Comparison of ENCODE assay signal across 10 mouse cellular contexts in genomic region chr2:27416425-27416824, GRCm38 (mm10). TPM values are rescaled to one million over a fixed set of nuclear protein-coding genes. Genes with fewer than 3 reads are reported as not detected.
A peak's percentile ranks its signal among the peaks of the same experiment; 100 is the strongest.
DNase-seq lines count a peak whose midpoint lies in the region; ATAC-seq and TF ChIP-seq lines count a peak whose summit lies in the region.
"Had no signal": no experiment of that assay in that cellular context is flagged by ENCODE, and none has a peak within 500 bp of the region (broad histone marks: within the 10 kb centered on the region; RNA-seq: fewer than 3 reads in every experiment).

No protein-coding gene starts in this region.

- no peak overlapping the region for H3K4me3 ChIP-seq in liver, embryonic 13.5 days (replicated peaks)
- H3K4me3 ChIP-seq in heart, adult 2 months: no peak overlapping the region
- H3K4me3 ChIP-seq in liver, postnatal 0 days (ENCODE audit: low read depth, low read length): no peak overlapping the region
- H3K4me3 ChIP-seq in cerebellum, adult 2 months (replicated peaks; ENCODE audit: insufficient read depth, low read depth, low read length): no peak overlapping the region
- H3K4me3 ChIP-seq: embryonic facial prominence, embryonic 15.5 days; heart, embryonic 15.5 days had no signal

- no peaks in the 10 kb centered on the region for H3K9me3 ChIP-seq in liver, embryonic 13.5 days (replicated peaks)
- H3K9me3 ChIP-seq in liver, postnatal 0 days (ENCODE audit: low read length): no peaks in the 10 kb centered on the region
- H3K9me3 ChIP-seq: embryonic facial prominence, embryonic 15.5 days; heart, embryonic 15.5 days had no signal

- H3K36me3 ChIP-seq in liver, embryonic 13.5 days: no peaks in the 10 kb centered on the region
- H3K36me3 ChIP-seq in heart, adult 2 months (ENCODE audit: control insufficient read depth, insufficient read depth, low read length): no peaks in the 10 kb centered on the region
- H3K36me3 ChIP-seq in liver, postnatal 0 days (replicated peaks; ENCODE audit: insufficient read depth, low read length): no peaks in the 10 kb centered on the region
- H3K36me3 ChIP-seq: embryonic facial prominence, embryonic 15.5 days; heart, embryonic 15.5 days had no signal

- TF ChIP-seq CTCF in heart, adult 2 months (IDR thresholded peaks at IDR 0.05): no peak
- no peak for TF ChIP-seq CTCF in liver, postnatal 0 days (IDR thresholded peaks at IDR 0.05; ENCODE audit: low read depth)
- TF ChIP-seq CTCF in cerebellum, adult 2 months (IDR thresholded peaks at IDR 0.05; ENCODE audit: borderline replicate concordance, insufficient read depth, low read depth, low read length): no peak

- 0 out of 2 replicates have a peak, but pooled peaks cover 2% of the 10 kb centered on the region for H3K79me2 ChIP-seq in heart, adult 2 months (replicated peaks; ENCODE audit: control insufficient read depth, insufficient read depth, low read length)

- 0 out of 2 replicates have a peak, but pooled peaks have one; percentile 31 for TF ChIP-seq EP300 in heart, adult 2 months (IDR thresholded peaks at IDR 0.05; ENCODE audit: insufficient read depth, low read depth, low read length)
- no peak for TF ChIP-seq EP300 in liver, postnatal 0 days (IDR thresholded peaks at IDR 0.05; ENCODE audit: low read depth)

- peak overlapping the region; percentile 53 for H3K27ac ChIP-seq in liver, embryonic 13.5 days
- peak overlapping the region; percentile 70 for H3K27ac ChIP-seq in heart, adult 2 months
- H3K27ac ChIP-seq in liver, postnatal 0 days (ENCODE audit: low read depth): peak overlapping the region; percentile 55
- no peak overlapping the region for H3K27ac ChIP-seq in cerebellum, adult 2 months (ENCODE audit: insufficient read depth, low read length)
- H3K27ac ChIP-seq: embryonic facial prominence, embryonic 15.5 days; heart, embryonic 15.5 days had no signal

- no peak for DNase-seq in liver, embryonic 13.5 days
- no peak for DNase-seq in liver
- peak in 1 of 2 experiments; percentile 69 for DNase-seq in heart, adult 2 months
- no peak for DNase-seq in liver, postnatal 0 days
- no peak for DNase-seq in cerebellum, adult 2 months
- no peak for DNase-seq in thymus, adult 18-20 months
- DNase-seq: thymus, postnatal 14 days had no signal

- H3K4me1 ChIP-seq in liver, embryonic 13.5 days (replicated peaks): peaks cover 94% of the 10 kb centered on the region
- peaks cover 33% of the 10 kb centered on the region for H3K4me1 ChIP-seq in heart, adult 2 months (ENCODE audit: control insufficient read depth, insufficient read depth, low read length)
- peaks cover 79% of the 10 kb centered on the region for H3K4me1 ChIP-seq in liver, postnatal 0 days (ENCODE audit: insufficient read depth)
- H3K4me1 ChIP-seq in cerebellum, adult 2 months (ENCODE audit: control insufficient read depth, insufficient read depth, low read length): peaks cover 14% of the 10 kb centered on the region

- H3K4me2 ChIP-seq in liver, embryonic 13.5 days: no peak overlapping the region
- no peak overlapping the region for H3K4me2 ChIP-seq in liver, postnatal 0 days (ENCODE audit: low read depth, low read length)
- H3K4me2 ChIP-seq: embryonic facial prominence, embryonic 15.5 days; heart, embryonic 15.5 days had no signal

- H3K27me3 ChIP-seq in liver, embryonic 13.5 days: no peaks in the 10 kb centered on the region
- no peaks in the 10 kb centered on the region for H3K27me3 ChIP-seq in heart, adult 2 months (ENCODE audit: control insufficient read depth, insufficient read depth, low read length)
- no peaks in the 10 kb centered on the region for H3K27me3 ChIP-seq in liver, postnatal 0 days (ENCODE audit: insufficient read depth, low read length)
- no peaks in the 10 kb centered on the region for H3K27me3 ChIP-seq in cerebellum, adult 2 months (ENCODE audit: control insufficient read depth, insufficient read depth, low read length)
- H3K27me3 ChIP-seq: embryonic facial prominence, embryonic 15.5 days; heart, embryonic 15.5 days had no signal

- intact Hi-C loops in heart, adult 2 months (cut with DNase I): no loop called here

- no peak for TF ChIP-seq POLR2A in heart, adult 2 months (IDR thresholded peaks at IDR 0.05; ENCODE audit: insufficient read depth, low read depth, low read length)
- TF ChIP-seq POLR2A in cerebellum, adult 2 months (IDR thresholded peaks at IDR 0.05; ENCODE audit: borderline replicate concordance, insufficient read depth, low read length): no peak

- WGBS in liver, embryonic 13.5 days (ENCODE audit: insufficient replicate concordance): 12% methylated on average over 3 of the region's 3 CpGs
- WGBS in heart, adult 2 months: 22% methylated on average over 3 of the region's 3 CpGs
- WGBS in liver, postnatal 0 days (ENCODE audit: insufficient replicate concordance): 19% methylated on average over 3 of the region's 3 CpGs
- WGBS in cerebellum, adult 2 months: 15% methylated on average over 3 of the region's 3 CpGs

- H3K9ac ChIP-seq in liver, embryonic 13.5 days: no peak overlapping the region
- H3K9ac ChIP-seq in heart, adult 2 months (ENCODE audit: low read depth, low read length): no peak overlapping the region
- H3K9ac ChIP-seq in liver, postnatal 0 days (replicated peaks): no peak overlapping the region
- H3K9ac ChIP-seq: embryonic facial prominence, embryonic 15.5 days; heart, embryonic 15.5 days had no signal

- no peak for ATAC-seq in liver, embryonic 13.5 days (ENCODE audit: low read depth)
- peak; percentile 40 for ATAC-seq in CD4-positive, CD25-positive, alpha-beta regulatory T cell, adult 4 months
- ATAC-seq in liver, postnatal 0 days: peak; percentile 28

RNA-seq across cellular contexts. Expression of gene Vav2, which starts 10.4 kb away (rescaled TPM):
- polyA plus RNA-seq in liver, embryonic 13.5 days (2015; fragmentation: Nextera tagmentation; extraction: Ambion mirVana): 3.2 and 4.2 TPM in 2 replicates
- polyA plus RNA-seq in CD4-positive, CD25-positive, alpha-beta regulatory T cell, adult 4 months (2017; shearing (Covaris generic)): 1 to 10 TPM; 9.9 to 10.0 TPM
- total RNA-seq in heart, adult 2 months (2021): 10 to 100 TPM; 11.3 to 12.5 TPM
- polyA plus RNA-seq in heart, adult 2 months (2012; rRNA removed): 11.9 and 16.9 TPM in 2 replicates
- 5.4 and 6.3 TPM in 2 replicates for polyA plus RNA-seq in liver, postnatal 0 days (2015; fragmentation: Nextera tagmentation; extraction: Ambion mirVana)
- polyA plus RNA-seq in cerebellum, adult 2 months (2012; rRNA removed): 14.7 and 16.1 TPM in 2 replicates

RNA-seq across cellular contexts. Expression of gene Brd3os, which starts 25.7 kb away (rescaled TPM):
- 0.48 and 0.60 TPM in 2 replicates for polyA plus RNA-seq in liver, embryonic 13.5 days (2015; fragmentation: Nextera tagmentation; extraction: Ambion mirVana)
- polyA plus RNA-seq in CD4-positive, CD25-positive, alpha-beta regulatory T cell, adult 4 months (2017; shearing (Covaris generic)): under 1 TPM in 1 of 2 experiments, not detected in 1; 0.52 TPM
- total RNA-seq in heart, adult 2 months (2021): under 1 TPM; 0.65 to 0.98 TPM
- polyA plus RNA-seq in heart, adult 2 months (2012; rRNA removed): 3.9 TPM in 2 replicates
- 0.25 and 0.35 TPM in 2 replicates for polyA plus RNA-seq in liver, postnatal 0 days (2015; fragmentation: Nextera tagmentation; extraction: Ambion mirVana)
- 36.0 and 38.0 TPM in 2 replicates for polyA plus RNA-seq in cerebellum, adult 2 months (2012; rRNA removed)
